27 mouse cellular contexts compared by ENCODE assay signal in genomic region chr4:35018416-35018815, GRCm38 (mm10).
DNase-seq lines count a peak whose midpoint lies in the region; ATAC-seq and TF ChIP-seq lines count a peak whose summit lies in the region.
"Had no signal": no experiment of that assay in that cellular context is flagged by ENCODE, and none has a peak within 500 bp of the region (broad histone marks: within the 10 kb centered on the region; RNA-seq: fewer than 3 reads in every experiment).

No protein-coding gene starts in this region.

- no peak overlapping the region for H3K9ac ChIP-seq in kidney, embryonic 16.5 days (replicated peaks; ENCODE audit: low read length)
- H3K9ac ChIP-seq in CH12.LX (ENCODE audit: insufficient read depth, low read depth): no peak overlapping the region
- H3K9ac ChIP-seq: forebrain, embryonic 15.5 days; heart, embryonic 15.5 days; hindbrain, embryonic 13.5 days; intestine, embryonic 15.5 days had no signal

- in situ Hi-C loops in CH12.LX (cut with MboI; ENCODE audit: low pct_ligation_motif_present, low pct_unique_long_range_greater_than_20kb, low sequenced_read_pairs): no loop called here

- no peak for TF ChIP-seq RAD21 in CH12.LX (IDR thresholded peaks at IDR 0.05; ENCODE audit: low read depth, low read length)

- no peak for TF ChIP-seq CTCF in CH12.LX (conservative IDR thresholded peaks at IDR 0.05 in 1 of 2, IDR thresholded peaks at IDR 0.05 in 1 of 2; ENCODE audit: low read depth in 2 of 2, low read length in 2 of 2)

- H3K36me3 ChIP-seq in kidney, embryonic 16.5 days (ENCODE audit: insufficient read depth, low read length): no peaks in the 10 kb centered on the region
- peaks cover 0 to 16% of the 10 kb centered on the region in 2 experiments for H3K36me3 ChIP-seq in CH12.LX (replicated peaks in 1 of 2; ENCODE audit: control insufficient read depth in 1 of 2, insufficient read depth in 1 of 2, low read length in 1 of 2)
- H3K36me3 ChIP-seq: forebrain, embryonic 15.5 days; G1E; heart, embryonic 15.5 days; hindbrain, embryonic 10.5 days; hindbrain, embryonic 13.5 days; intestine, embryonic 15.5 days had no signal

- no peak for DNase-seq in kidney, adult 18-20 months
- DNase-seq in CH12.LX (ENCODE audit: extremely low read depth) (no peak), MEL-GATA-1-ER (ENCODE audit: extremely low read depth, low read depth) (peak; percentile 25)
- DNase-seq in embryo, embryonic 9.5 days (ENCODE audit: extremely low spot score): no peak
- no peak for DNase-seq in right cerebral cortex, adult 2 months (ENCODE audit: low spot score in 2 of 2)
- no peak for DNase-seq in left cerebral cortex, postnatal 36 days (ENCODE audit: low spot score in 2 of 2)
- DNase-seq: adrenal gland, adult 8-10 months; adrenal gland, postnatal 25 days; cerebellum, adult 11-12 months; cerebellum, adult 8-10 months; cerebellum, postnatal 36 days; embryo, embryonic 11 days; gastrocnemius, postnatal 25 days; heart, postnatal 10 days; heart, postnatal 36 days had no signal

- intact Hi-C loops in left cerebral cortex, postnatal 36 days (cut with DNase I): no loop called here

- 96% methylated on average over 1 of the region's 1 CpGs for WGBS in kidney, embryonic 16.5 days

- TF ChIP-seq EP300 in CH12.LX (IDR thresholded peaks at IDR 0.05; ENCODE audit: low read length): no peak

- ATAC-seq in kidney, embryonic 16.5 days (ENCODE audit: low FRiP score, low TSS enrichment): peak; percentile 46; the same call in 1 of the 2 replicates
- peak; percentile 74 for ATAC-seq in megakaryocyte, adult 5-6 weeks (ENCODE audit: poor library complexity, severe bottlenecking)
- ATAC-seq: activated CD4-positive, CD25-positive, alpha-beta regulatory T cell, adult 4 months; forebrain, embryonic 15.5 days; hindbrain, embryonic 16.5 days; intestine, embryonic 15.5 days had no signal

- H3K79me2 ChIP-seq in CH12.LX (replicated peaks; ENCODE audit: control insufficient read depth, extremely low read depth, insufficient read depth, poor library complexity, severe bottlenecking): no peaks in the 10 kb centered on the region

- dilution Hi-C loops in CH12.LX (cut with MboI; ENCODE audit: extremely low pct_ligation_motif_present, extremely low pct_unique_long_range_greater_than_20kb, low sequenced_read_pairs): no loop called here

- H3K4me3 ChIP-seq in kidney, embryonic 16.5 days (ENCODE audit: low read length): no peak overlapping the region
- no peak overlapping the region for H3K4me3 ChIP-seq in CH12.LX (replicated peaks in 1 of 3; ENCODE audit: low read depth in 2 of 3, low read length in 2 of 3, poor library complexity in 1 of 3)
- H3K4me3 ChIP-seq: forebrain, embryonic 10.5 days; forebrain, embryonic 15.5 days; heart, embryonic 15.5 days; hindbrain, embryonic 10.5 days; hindbrain, embryonic 13.5 days; intestine, embryonic 15.5 days had no signal

- H3K27me3 ChIP-seq in kidney, embryonic 16.5 days (ENCODE audit: insufficient read depth, low read length): no peaks in the 10 kb centered on the region
- no peaks in the 10 kb centered on the region for H3K27me3 ChIP-seq in CH12.LX (replicated peaks)
- H3K27me3 ChIP-seq: forebrain, embryonic 15.5 days; heart, embryonic 15.5 days; hindbrain, embryonic 13.5 days; intestine, embryonic 15.5 days had no signal

- no peaks in the 10 kb centered on the region for H3K9me3 ChIP-seq in kidney, embryonic 16.5 days (ENCODE audit: low read length)
- no peaks in the 10 kb centered on the region for H3K9me3 ChIP-seq in CH12.LX (replicated peaks; ENCODE audit: low read length)
- H3K9me3 ChIP-seq: forebrain, embryonic 10.5 days; forebrain, embryonic 15.5 days; G1E; heart, embryonic 15.5 days; hindbrain, embryonic 10.5 days; hindbrain, embryonic 13.5 days; intestine, embryonic 15.5 days had no signal

- H3K4me1 ChIP-seq in kidney, embryonic 16.5 days (ENCODE audit: insufficient read depth, low read length): no peaks in the 10 kb centered on the region
- peaks cover 0 to 30% of the 10 kb centered on the region in 2 experiments; a peak in 2 of 4 replicates for H3K4me1 ChIP-seq in CH12.LX (ENCODE audit: control insufficient read depth in 1 of 2, insufficient read depth in 2 of 2)
- H3K4me1 ChIP-seq: forebrain, embryonic 15.5 days; heart, embryonic 15.5 days; intestine, embryonic 15.5 days had no signal

- no peak overlapping the region for H3K4me2 ChIP-seq in kidney, embryonic 16.5 days (replicated peaks; ENCODE audit: low read depth, low read length)
- H3K4me2 ChIP-seq in CH12.LX (ENCODE audit: insufficient read depth, low read depth, poor library complexity, severe bottlenecking): no peak overlapping the region
- H3K4me2 ChIP-seq: forebrain, embryonic 15.5 days; heart, embryonic 11.5 days; heart, embryonic 15.5 days; hindbrain, embryonic 13.5 days; intestine, embryonic 15.5 days had no signal

- no peak overlapping the region for H3K27ac ChIP-seq in kidney, embryonic 16.5 days (ENCODE audit: low read length)
- no peak overlapping the region for H3K27ac ChIP-seq in CH12.LX (ENCODE audit: insufficient read depth, low read depth)
- H3K27ac ChIP-seq: forebrain, embryonic 10.5 days; forebrain, embryonic 15.5 days; heart, embryonic 15.5 days; hindbrain, embryonic 10.5 days; hindbrain, embryonic 13.5 days; intestine, embryonic 15.5 days had no signal

- no peak for TF ChIP-seq POLR2A in CH12.LX (IDR thresholded peaks at IDR 0.05; ENCODE audit: low read depth, low read length)

TF ChIP-seq in CH12.LX, 34 proteins besides CTCF, POLR2A, EP300 and RAD21:
- no peak for TF ChIP-seq USF2 (conservative IDR thresholded peaks at IDR 0.05; ENCODE audit: low read depth, low read length)
- no peak for TF ChIP-seq MEF2A (IDR thresholded peaks at IDR 0.05; ENCODE audit: borderline replicate concordance, low read depth, low read length)
- no peak for TF ChIP-seq BHLHE40 (IDR thresholded peaks at IDR 0.05; ENCODE audit: low read depth, low read length)
- peak; percentile 67; the same call in 1 of the 2 replicates for TF ChIP-seq ZNF384 (IDR thresholded peaks at IDR 0.05; ENCODE audit: low read depth, low read length)
